Mouse (Mus musculus) brown adipose tissue, adult 24 weeks (tissue): ENCODE results near the gene Rsph3b. TPM values are rescaled to one million over a fixed set of nuclear protein-coding genes. Genes with fewer than 3 reads are reported as not detected.
"Not testable (repeated sequence)": the region's sequence is repeated elsewhere in the genome, so short reads cannot be mapped to it uniquely, and the experiment has no call there.

Experiments
- H3K27ac ChIP-seq: fragments of 200-500 bp; replicated peaks from 2 replicates; pipeline ENCODE4 v1.5.1; 2012; ENCODE audit warnings: low read depth, mild to moderate bottlenecking, low read length
- H3K4me1 ChIP-seq: fragments of 200-500 bp; 2 replicates; pipeline ENCODE4 v1.6.1; 2012; ENCODE audit warnings: low read length, mixed read lengths; ENCODE audit not compliant: control insufficient read depth, insufficient read depth, insufficient read length
- H3K4me3 ChIP-seq: fragments of 200-500 bp; 2 replicates; pipeline ENCODE4 v1.5.1; 2012; ENCODE audit warnings: low read depth, mild to moderate bottlenecking, low read length, moderate library complexity; ENCODE audit not compliant: insufficient read depth
- polyA plus RNA-seq: library from polyadenylated mRNA; stranded (reverse); fragments of >200 nt; gene quantifications from 2 replicates; pipeline ENCODE4 v1.2.4, GENCODE M21; 2012; ENCODE audit not compliant: missing spikeins, insufficient read depth, insufficient read length

Gene Rsph3b
- polyA plus RNA-seq, 1 experiment = 82.4 TPM

DNA sequence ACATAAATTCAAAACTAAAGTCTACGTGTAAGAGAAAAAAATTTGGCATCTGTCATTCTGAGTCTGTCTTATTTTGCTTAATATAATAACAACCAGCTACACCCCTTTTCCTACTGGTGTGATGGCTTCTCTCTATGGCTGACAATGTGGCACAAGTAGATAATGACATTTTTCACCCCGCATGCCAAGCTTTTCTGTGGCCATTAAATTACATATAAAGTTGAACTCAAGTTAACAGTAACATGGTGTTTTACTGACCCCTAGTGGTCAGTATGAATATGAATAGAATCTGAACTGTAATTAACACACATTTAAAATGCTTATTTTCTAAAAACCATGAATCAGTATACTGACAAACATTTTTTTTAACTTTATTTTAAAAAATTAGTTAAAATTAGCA lies 48.1 kb downstream of the Rsph3b start:
- not testable (repeated sequence) for H3K27ac ChIP-seq, H3K4me3 ChIP-seq, H3K4me1 ChIP-seq

DNA sequence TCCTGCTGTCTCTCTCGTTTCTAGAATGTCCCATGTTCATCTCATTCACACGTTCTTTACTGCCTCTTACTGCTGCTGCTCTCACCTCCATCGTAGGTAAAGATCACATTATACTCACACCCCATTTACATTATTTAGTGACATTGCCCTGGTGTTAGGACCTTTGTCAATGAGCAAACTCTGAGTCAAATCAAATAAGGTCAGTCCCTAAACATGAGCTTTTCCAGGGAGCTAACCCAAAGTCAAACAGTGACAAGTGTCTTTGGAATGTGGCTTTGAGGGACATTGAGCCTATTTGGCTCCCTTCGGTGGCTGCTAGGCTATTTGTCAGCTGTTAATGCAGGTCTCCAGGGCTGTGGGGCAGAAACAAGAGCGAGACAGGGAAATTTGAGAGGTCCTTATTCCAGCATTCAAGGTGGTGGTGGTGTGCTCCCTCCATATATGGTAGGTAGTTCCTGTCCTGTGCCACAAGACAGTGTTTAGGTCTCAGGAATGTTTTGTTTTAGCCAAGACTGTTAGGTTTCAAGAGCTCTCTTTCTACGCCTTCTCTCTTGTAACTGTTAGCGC lies 50.4 kb downstream of the Rsph3b start:
- not testable (repeated sequence) for H3K4me1 ChIP-seq, H3K4me3 ChIP-seq
- H3K27ac ChIP-seq = peak overlapping the region; percentile 68

GRCm38 (mm10) chr17:6896756-6897155 lies 51.7 kb downstream of the Rsph3b start:
- Histone ChIP-seq H3K27ac (no peak overlapping the region), H3K4me3 (no peak overlapping the region), H3K4me1 (no peaks in the 10 kb centered on the region)

- Histone ChIP-seq H3K4me3 (no peak overlapping the region), H3K27ac (no peak overlapping the region), H3K4me1 (no peaks in the 10 kb centered on the region)
Measured at GRCm38 (mm10) chr17:6893332-6893731, 55.1 kb downstream of the Rsph3b start.

DNA sequence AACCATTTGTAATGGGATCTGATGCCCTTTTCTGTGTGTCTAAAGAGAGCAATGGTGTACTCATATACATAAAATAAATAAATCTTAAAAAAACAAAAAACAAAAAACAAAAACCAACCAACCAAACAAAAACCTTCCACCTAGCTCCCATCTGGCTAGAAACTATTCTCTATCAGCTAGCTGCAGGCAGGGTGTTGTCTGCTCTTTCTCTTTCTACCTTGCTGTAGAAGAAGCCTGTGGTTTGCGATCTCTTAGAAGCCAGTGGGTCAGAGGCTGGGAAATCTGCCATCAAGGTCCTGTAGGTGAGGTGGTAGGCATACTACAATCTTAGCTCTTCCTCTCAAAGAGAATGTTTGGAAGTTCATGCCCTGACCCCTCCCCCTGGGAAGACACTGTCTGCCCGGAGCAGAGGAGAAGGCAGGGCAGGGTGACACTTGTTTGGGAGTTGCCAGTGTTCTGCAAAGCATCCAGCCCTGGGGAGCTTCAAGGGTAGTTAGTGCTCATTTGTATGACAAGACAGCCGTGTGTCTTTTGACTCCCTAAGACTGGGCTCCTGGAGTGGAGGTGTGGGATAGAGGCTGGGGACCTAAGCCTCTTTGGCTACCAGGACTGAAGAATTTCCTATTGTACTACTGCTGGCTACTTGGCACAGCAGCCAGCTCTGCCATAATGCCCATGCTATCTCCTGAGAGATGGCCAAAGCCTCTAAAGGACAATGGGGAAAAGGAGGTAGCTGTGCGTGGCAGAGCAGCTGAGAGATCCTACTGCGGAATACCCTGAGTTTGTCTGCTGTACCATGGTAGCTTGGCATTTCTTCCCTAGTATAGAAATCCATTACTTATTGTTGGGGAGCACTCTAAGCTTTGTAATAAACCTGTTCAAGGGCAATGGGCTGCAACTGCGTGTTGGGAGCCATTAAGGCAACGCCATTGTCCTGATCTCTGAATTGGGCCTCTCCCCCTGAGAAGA lies 56.2 kb downstream of the Rsph3b start:
- Histone ChIP-seq H3K27ac (no peak overlapping the region), H3K4me1 (no peaks in the 10 kb centered on the region), H3K4me3 (no peak overlapping the region)

DNA sequence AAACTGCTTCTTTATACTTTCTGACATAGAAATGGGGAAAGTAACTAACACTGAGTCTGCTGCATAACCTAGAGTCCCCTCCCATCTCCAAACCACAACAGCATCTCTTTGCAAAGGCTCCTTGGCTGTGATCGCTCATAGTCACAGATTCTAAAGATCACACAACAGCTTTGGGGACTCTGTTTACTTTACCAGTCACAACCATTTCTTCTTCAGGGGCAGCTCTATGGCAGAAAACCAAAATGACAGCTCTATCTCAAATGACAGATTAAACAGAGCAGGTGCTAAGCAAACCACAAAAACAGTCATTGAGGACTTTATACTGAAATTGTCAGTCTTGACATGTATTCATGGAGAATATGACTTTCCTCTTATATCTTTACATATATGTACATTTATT lies 62.0 kb downstream of the Rsph3b start:
- H3K4me3 ChIP-seq = no peak overlapping the region
- H3K4me1 ChIP-seq = no peaks in the 10 kb centered on the region
- no peak overlapping the region for H3K27ac ChIP-seq

DNA sequence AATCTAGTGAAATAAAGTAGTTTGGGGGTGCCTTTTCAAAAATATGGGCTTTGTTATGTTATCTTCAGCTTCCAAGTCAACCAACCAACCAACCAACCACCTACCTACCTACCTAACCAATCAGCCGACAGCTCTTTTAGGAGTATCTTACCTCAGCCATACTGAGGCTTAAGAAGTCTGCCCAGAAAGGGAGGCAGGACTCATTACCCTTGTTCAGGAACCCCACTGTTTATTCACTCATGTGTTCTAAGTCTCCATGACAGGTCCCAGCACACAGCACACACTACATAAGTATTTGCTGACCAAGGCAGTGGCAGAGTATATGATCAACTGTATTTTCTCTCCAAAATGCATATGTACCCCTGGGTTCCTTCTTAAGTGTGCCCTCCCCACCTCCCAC lies 64.0 kb downstream of the Rsph3b start:
- Histone ChIP-seq H3K4me3 (no peak overlapping the region), H3K27ac (no peak overlapping the region), H3K4me1 (no peaks in the 10 kb centered on the region)

- Histone ChIP-seq H3K27ac (no peak overlapping the region), H3K4me3 (no peak overlapping the region), H3K4me1 (no peaks in the 10 kb centered on the region)
Measured at GRCm38 (mm10) chr17:6881306-6881705, 67.2 kb downstream of the Rsph3b start.

- H3K27ac ChIP-seq = no peak overlapping the region
- H3K4me1 ChIP-seq = no peaks in the 10 kb centered on the region; the same call in 1 of the 2 replicates
- H3K4me3 ChIP-seq = no peak overlapping the region
Measured at GRCm38 (mm10) chr17:6871421-6871820, 77.1 kb downstream of the Rsph3b start.

DNA sequence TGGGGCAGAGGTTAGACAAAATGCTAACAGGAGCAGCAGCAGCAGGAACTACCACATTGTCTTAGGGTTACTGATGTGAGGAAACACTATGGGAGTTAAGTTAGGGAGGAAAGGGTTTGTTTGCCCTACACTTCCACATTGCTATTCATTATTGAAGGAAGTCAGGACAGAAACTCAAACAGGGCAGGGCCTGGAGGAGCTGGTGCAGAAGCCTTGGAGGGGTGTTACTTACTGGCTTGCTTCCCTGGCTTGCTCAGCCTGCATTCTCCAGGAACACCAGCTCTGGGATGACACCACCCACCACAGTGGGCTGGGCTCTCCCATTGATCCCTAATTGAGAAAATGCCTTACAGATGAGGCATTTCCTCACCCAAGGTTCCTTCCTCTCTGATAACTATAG lies 79.7 kb downstream of the Rsph3b start:
- H3K4me1 ChIP-seq = no peaks in the 10 kb centered on the region; the same call in 1 of the 2 replicates
- no peak overlapping the region for H3K27ac ChIP-seq
- no peak overlapping the region for H3K4me3 ChIP-seq

GRCm38 (mm10) chr17:6867740-6868139 lies 80.7 kb downstream of the Rsph3b start:
- H3K4me1 ChIP-seq = no peaks in the 10 kb centered on the region; the same call in 1 of the 2 replicates
- H3K4me3 ChIP-seq = no peak overlapping the region
- no peak overlapping the region for H3K27ac ChIP-seq

- H3K27ac ChIP-seq = no peak overlapping the region
- peaks cover 6% of the 10 kb centered on the region for H3K4me1 ChIP-seq
- H3K4me3 ChIP-seq = no peak overlapping the region
Measured at GRCm38 (mm10) chr17:6866576-6866975, 81.9 kb downstream of the Rsph3b start.

DNA sequence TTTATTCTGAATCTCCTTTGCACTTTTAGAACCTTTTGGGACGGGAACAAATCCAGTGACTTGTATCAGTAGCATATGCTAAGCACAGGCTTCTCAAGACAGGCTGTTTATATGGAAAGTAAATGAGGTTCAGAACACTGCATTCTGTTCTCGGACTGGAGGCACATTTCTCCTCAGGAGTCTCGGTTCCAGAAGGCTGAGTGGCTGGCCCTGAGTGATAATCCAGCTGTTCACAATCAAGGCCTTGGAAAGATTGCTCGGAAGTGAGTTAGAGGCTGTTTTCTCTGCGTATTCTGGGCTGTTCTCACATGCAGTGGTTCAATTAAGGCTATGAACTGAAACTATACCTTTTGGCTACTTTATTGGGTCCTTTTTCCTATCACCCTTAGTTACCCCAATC lies 82.9 kb downstream of the Rsph3b start:
- H3K4me1 ChIP-seq = peaks cover 11% of the 10 kb centered on the region
- no peak overlapping the region for H3K27ac ChIP-seq
- no peak overlapping the region for H3K4me3 ChIP-seq

GRCm38 (mm10) chr17:6864869-6865268 lies 83.6 kb downstream of the Rsph3b start:
- Histone ChIP-seq H3K4me1 (peaks cover 11% of the 10 kb centered on the region), H3K4me3 (no peak overlapping the region), H3K27ac (no peak overlapping the region)

DNA sequence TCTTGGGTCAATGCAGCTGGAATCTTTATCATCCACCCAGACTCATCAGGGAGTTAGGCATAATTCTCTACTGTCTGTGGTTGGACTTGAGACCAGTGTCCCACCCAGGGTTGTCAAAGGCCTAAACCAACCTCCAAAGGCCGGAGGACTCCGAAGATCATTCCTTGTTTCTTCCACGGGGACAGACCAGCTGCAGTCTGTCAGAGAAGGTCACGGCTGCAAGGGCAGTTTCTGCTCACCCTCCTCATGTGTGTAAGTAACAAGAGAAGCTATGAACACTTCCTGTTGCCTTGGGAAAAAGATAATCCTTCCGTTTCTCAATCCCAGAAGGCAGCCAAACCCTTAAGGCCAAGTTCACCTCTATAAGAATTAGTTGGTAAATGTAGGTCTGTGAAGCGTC lies 85.0 kb downstream of the Rsph3b start:
- Histone ChIP-seq H3K4me1 (peaks cover 11% of the 10 kb centered on the region), H3K27ac (no peak overlapping the region), H3K4me3 (no peak overlapping the region)
